Mouse (Mus musculus) hindbrain, embryonic 13.5 days (tissue): ENCODE measurements around the gene Cdc25b. TPM values are rescaled to one million over a fixed set of nuclear protein-coding genes. Genes with fewer than 3 reads are reported as not detected.

Experiments used
- ATAC-seq: fragments of 200-750 bp; cut with Nextera tagmentation; 2 replicates; pipeline ENCODE4 v1.8.0; 2017; ENCODE audit warnings: moderate TSS enrichment; ENCODE audit not compliant: low FRiP score
- H3K27ac ChIP-seq: fragments of 300-500 bp; sonication (generic); 2 replicates; pipeline ENCODE4 v1.5.1; 2015; ENCODE audit warnings: inconsistent platforms, mild to moderate bottlenecking, moderate library complexity
- H3K27me3 ChIP-seq: fragments of 300-500 bp; sonication (generic); 2 replicates; pipeline ENCODE4 v1.6.1; 2015; ENCODE audit warnings: mild to moderate bottlenecking, inconsistent platforms
- H3K36me3 ChIP-seq: fragments of 300-500 bp; sonication (generic); 2 replicates; pipeline ENCODE4 v1.6.1; 2015; ENCODE audit warnings: mild to moderate bottlenecking, inconsistent platforms
- H3K4me1 ChIP-seq: fragments of 300-500 bp; sonication (generic); replicated peaks from 2 replicates; pipeline ENCODE4 v1.6.1; 2015; ENCODE audit warnings: inconsistent platforms
- H3K4me2 ChIP-seq: fragments of 300-500 bp; sonication (generic); 2 replicates; pipeline ENCODE4 v1.6.1; 2015; ENCODE audit warnings: inconsistent platforms, mild to moderate bottlenecking, moderate library complexity
- H3K4me3 ChIP-seq: fragments of 300-500 bp; sonication (generic); 2 replicates; pipeline ENCODE4 v1.5.1; 2015; ENCODE audit warnings: mild to moderate bottlenecking, inconsistent platforms
- H3K9ac ChIP-seq: fragments of 300-500 bp; sonication (generic); 2 replicates; pipeline ENCODE4 v1.6.1; 2015; ENCODE audit warnings: mild to moderate bottlenecking, inconsistent platforms
- H3K9me3 ChIP-seq: fragments of 300-500 bp; sonication (generic); 2 replicates; pipeline ENCODE4 v1.6.1; 2016; ENCODE audit warnings: inconsistent platforms
- WGBS: fragments of 180-500 bp; shearing (Covaris S2); methylation state at CpG from one replicate; pipeline ENCODE4 v1.1.7; 2015; 5-methylcytosine and 5-hydroxymethylcytosine counted together
- polyA plus RNA-seq: library from polyadenylated mRNA; unstranded; fragments of >200 nt; fragmentation: Nextera tagmentation; extraction: Ambion mirVana; gene quantifications from 2 replicates; pipeline ENCODE4 v1.2.1, GENCODE M21; 2015

The Cdc25b gene
- polyA plus RNA-seq, result 34.1 and 41.8 TPM in 2 replicates

GRCm38 (mm10) chr2:131186771-131187601 lies at the start of gene Cdc25b, which contains the start of gene Spef1:
Gene Cdc25b (plus strand): TSS chr2:131186949.
Gene Spef1 (minus strand): TSS chr2:131187282.
- Histone ChIP-seq H3K4me3 (peak within 1 kb of the TSS; percentile 65), H3K9me3 (no peaks in the 10 kb centered on the region), H3K36me3 (peaks cover 6% of the 10 kb centered on the region; the same call in 1 of the 2 replicates), H3K27me3 (no peaks in the 10 kb centered on the region), H3K4me1 (peaks cover 43% of the 10 kb centered on the region), H3K27ac (peak within 1 kb of the TSS; percentile 86), H3K9ac (peak within 1 kb of the TSS; percentile 83), H3K4me2 (peak within 1 kb of the TSS; percentile 82)
- 1% methylated on average over 35 of the region's 43 CpGs for WGBS
- peak; percentile 83 for ATAC-seq

- Histone ChIP-seq H3K27ac (no peak overlapping the region), H3K9ac (no peak overlapping the region), H3K4me1 (peaks cover 6% of the 10 kb centered on the region; the same call in 1 of the 2 replicates), H3K9me3 (no peaks in the 10 kb centered on the region), H3K4me3 (no peak overlapping the region), H3K36me3 (peaks cover 1% of the 10 kb centered on the region), H3K27me3 (no peaks in the 10 kb centered on the region), H3K4me2 (no peak overlapping the region)
- ATAC-seq, result no peak
- 79% methylated on average over 4 of the region's 4 CpGs for WGBS
These were observed 48.5 kb upstream of the Cdc25b start for GRCm38 (mm10) chr2:131138296-131138695.

- Histone ChIP-seq H3K4me3 (no peak overlapping the region), H3K27me3 (no peaks in the 10 kb centered on the region), H3K9ac (no peak overlapping the region), H3K36me3 (peaks cover 6% of the 10 kb centered on the region), H3K9me3 (no peaks in the 10 kb centered on the region), H3K4me1 (peaks cover 6% of the 10 kb centered on the region; the same call in 1 of the 2 replicates), H3K27ac (no peak overlapping the region), H3K4me2 (no peak overlapping the region)
- WGBS, result 76% methylated on average over 7 of the region's 7 CpGs
- no peak for ATAC-seq
These were observed 48.0 kb upstream of the Cdc25b start for GRCm38 (mm10) chr2:131138760-131139159.

- Histone ChIP-seq H3K4me2 (no peak overlapping the region), H3K4me1 (peaks cover 6% of the 10 kb centered on the region; the same call in 1 of the 2 replicates), H3K4me3 (no peak overlapping the region), H3K36me3 (peaks cover 9% of the 10 kb centered on the region), H3K27ac (no peak overlapping the region), H3K9me3 (no peaks in the 10 kb centered on the region), H3K27me3 (no peaks in the 10 kb centered on the region), H3K9ac (no peak overlapping the region)
- ATAC-seq, result no peak
- WGBS, result 94% methylated on average over 5 of the region's 5 CpGs
These were observed 47.5 kb upstream of the Cdc25b start for GRCm38 (mm10) chr2:131139287-131139686.

- WGBS, result 62% methylated on average over 5 of the region's 5 CpGs
- Histone ChIP-seq H3K4me3 (no peak overlapping the region), H3K4me2 (no peak overlapping the region), H3K36me3 (peaks cover 16% of the 10 kb centered on the region), H3K27me3 (no peaks in the 10 kb centered on the region), H3K9ac (no peak overlapping the region), H3K9me3 (no peaks in the 10 kb centered on the region), H3K4me1 (peaks cover 6% of the 10 kb centered on the region; the same call in 1 of the 2 replicates), H3K27ac (no peak overlapping the region)
- ATAC-seq, result no peak
These were observed 46.7 kb upstream of the Cdc25b start for GRCm38 (mm10) chr2:131139886-131140532.

GRCm38 (mm10) chr2:131140533-131140905 lies 46.2 kb upstream of the Cdc25b start:
- ATAC-seq, result no peak
- Histone ChIP-seq H3K9me3 (no peaks in the 10 kb centered on the region), H3K4me3 (no peak overlapping the region), H3K27ac (0 out of 2 replicates have a peak overlapping the region, but pooled peaks have one; percentile 8), H3K9ac (no peak overlapping the region), H3K4me1 (peaks cover 6% of the 10 kb centered on the region; the same call in 1 of the 2 replicates), H3K4me2 (no peak overlapping the region), H3K36me3 (peaks cover 21% of the 10 kb centered on the region), H3K27me3 (no peaks in the 10 kb centered on the region)
- 73% methylated on average over 5 of the region's 5 CpGs for WGBS

- no peak for ATAC-seq
- Histone ChIP-seq H3K27ac (no peak overlapping the region), H3K27me3 (no peaks in the 10 kb centered on the region), H3K4me1 (peaks cover 6% of the 10 kb centered on the region; the same call in 1 of the 2 replicates), H3K9me3 (no peaks in the 10 kb centered on the region), H3K4me2 (no peak overlapping the region), H3K4me3 (no peak overlapping the region), H3K9ac (no peak overlapping the region), H3K36me3 (peaks cover 31% of the 10 kb centered on the region)
- WGBS, result 87% methylated on average over 8 of the region's 8 CpGs
These were observed 45.3 kb upstream of the Cdc25b start for GRCm38 (mm10) chr2:131141336-131141986.

GRCm38 (mm10) chr2:131142592-131142991 lies 44.2 kb upstream of the Cdc25b start:
- H3K27me3 ChIP-seq, result no peaks in the 10 kb centered on the region
- H3K27ac ChIP-seq, result no peak overlapping the region
- no peaks in the 10 kb centered on the region for H3K9me3 ChIP-seq
- no peak overlapping the region for H3K9ac ChIP-seq
- peaks cover 42% of the 10 kb centered on the region for H3K36me3 ChIP-seq
- WGBS, result 29% methylated on average over 18 of the region's 18 CpGs
- H3K4me3 ChIP-seq, result no peak overlapping the region
- ATAC-seq, result peak; percentile 30; the same call in 1 of the 2 replicates
- H3K4me1 ChIP-seq, result peaks cover 6% of the 10 kb centered on the region; the same call in 1 of the 2 replicates
- peak overlapping the region; percentile 6; the same call in 1 of the 2 replicates for H3K4me2 ChIP-seq

GRCm38 (mm10) chr2:131143007-131143780 lies 43.6 kb upstream of the Cdc25b start:
- 63% methylated on average over 22 of the region's 22 CpGs for WGBS

GRCm38 (mm10) chr2:131145121-131145520 lies 41.6 kb upstream of the Cdc25b start:
- Histone ChIP-seq H3K4me3 (no peak overlapping the region), H3K9ac (no peak overlapping the region), H3K4me2 (no peak overlapping the region), H3K4me1 (peaks cover 6% of the 10 kb centered on the region; the same call in 1 of the 2 replicates), H3K9me3 (no peaks in the 10 kb centered on the region), H3K36me3 (peaks cover 66% of the 10 kb centered on the region), H3K27ac (no peak overlapping the region), H3K27me3 (no peaks in the 10 kb centered on the region)
- no peak for ATAC-seq
- WGBS, result 69% methylated on average over 13 of the region's 13 CpGs

More at GRCm38 (mm10) chr2:131143007-131143780, 43.6 kb upstream of the Cdc25b start:
- no peak overlapping the region for H3K4me3 ChIP-seq
- H3K27ac ChIP-seq, result no peak overlapping the region
- peaks cover 6% of the 10 kb centered on the region; the same call in 1 of the 2 replicates for H3K4me1 ChIP-seq
- H3K4me2 ChIP-seq, result peak overlapping the region; percentile 6; the same call in 1 of the 2 replicates
- H3K9me3 ChIP-seq, result no peaks in the 10 kb centered on the region
- 0 out of 2 replicates have a peak, but pooled peaks have one; percentile 6 for ATAC-seq
- peaks cover 48% of the 10 kb centered on the region for H3K36me3 ChIP-seq
- no peak overlapping the region for H3K9ac ChIP-seq
- no peaks in the 10 kb centered on the region for H3K27me3 ChIP-seq

- Histone ChIP-seq H3K36me3 (peaks cover 71% of the 10 kb centered on the region), H3K27me3 (no peaks in the 10 kb centered on the region), H3K4me1 (peaks cover 6% of the 10 kb centered on the region; the same call in 1 of the 2 replicates), H3K9me3 (no peaks in the 10 kb centered on the region), H3K27ac (no peak overlapping the region), H3K9ac (no peak overlapping the region), H3K4me3 (no peak overlapping the region), H3K4me2 (no peak overlapping the region)
- WGBS, result 88% methylated on average over 2 of the region's 2 CpGs
- no peak for ATAC-seq
These were observed 41.2 kb upstream of the Cdc25b start for GRCm38 (mm10) chr2:131145536-131145935.
